Mouse (Mus musculus): ENCODE measurements around the gene Tnfsf9. TPM values are rescaled to one million over a fixed set of nuclear protein-coding genes. Genes with fewer than 3 reads are reported as not detected.

The Tnfsf9 gene
- polyA plus RNA-seq, 1 experiment from 2014 or later = 8.7 TPM

DNA sequence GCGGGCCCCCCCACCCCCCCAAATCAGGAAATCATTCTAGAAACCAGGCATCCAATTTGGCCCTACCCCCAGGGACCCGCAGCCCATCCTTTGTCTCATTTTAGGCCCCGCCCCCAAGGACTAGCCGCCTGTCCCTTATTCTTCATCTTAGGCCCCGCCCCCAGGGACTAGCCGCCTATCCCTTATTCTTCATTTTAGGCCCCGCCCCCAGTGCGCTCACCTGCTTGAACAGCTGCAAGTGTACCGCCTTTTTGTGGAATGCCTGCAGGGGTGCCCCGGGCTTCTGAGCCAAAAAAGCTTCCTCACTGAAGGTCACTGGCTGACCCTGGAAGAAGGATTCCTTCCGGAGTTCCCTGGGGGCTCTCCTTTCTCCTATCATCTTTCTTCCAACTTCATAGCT lies 34.4 kb upstream of the Tnfsf9 start:
- H3K27ac ChIP-seq (replicated peaks) = no peak overlapping the region
- ATAC-seq (ENCODE audit: low FRiP score, low read depth) = peak; percentile 53; the same call in 1 of the 2 replicates
- WGBS = 3% methylated on average over 11 of the region's 11 CpGs
- no peaks in the 10 kb centered on the region for H3K4me1 ChIP-seq (replicated peaks)
- H3K9ac ChIP-seq = no peak overlapping the region
- H3K4me3 ChIP-seq = peak overlapping the region; percentile 18
- H3K27me3 ChIP-seq = no peaks in the 10 kb centered on the region
- no peaks in the 10 kb centered on the region for H3K36me3 ChIP-seq
- H3K4me2 ChIP-seq = peak overlapping the region; percentile 44
- H3K9me3 ChIP-seq = no peaks in the 10 kb centered on the region

DNA sequence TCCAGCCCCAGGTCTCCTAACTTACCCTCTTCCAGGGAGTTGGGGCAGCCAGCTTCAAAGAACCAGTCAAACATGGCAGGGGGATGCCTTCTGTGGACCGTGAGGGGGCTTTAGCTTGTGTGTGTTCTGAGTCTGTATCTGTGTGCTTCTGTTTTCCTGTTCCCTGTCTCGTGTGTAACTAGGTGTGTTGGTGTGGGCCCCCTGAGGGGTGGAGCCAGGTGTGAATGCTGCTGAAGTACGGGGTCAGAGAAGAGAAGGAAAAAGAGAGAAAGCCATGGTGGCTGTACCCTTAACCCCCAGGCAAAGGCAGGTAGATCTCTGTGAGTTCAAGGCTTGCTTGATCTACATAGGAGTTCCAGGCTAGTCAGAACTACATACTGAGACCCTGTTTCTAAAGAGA lies 28.2 kb upstream of the Tnfsf9 start:
- Histone ChIP-seq H3K4me3 (no peak overlapping the region), H3K4me1 (replicated peaks) (no peaks in the 10 kb centered on the region), H3K4me2 (no peak overlapping the region), H3K27me3 (no peaks in the 10 kb centered on the region), H3K9ac (no peak overlapping the region), H3K9me3 (no peaks in the 10 kb centered on the region), H3K27ac (replicated peaks) (no peak overlapping the region), H3K36me3 (peaks cover 22% of the 10 kb centered on the region)
- 56% methylated on average over 3 of the region's 3 CpGs for WGBS
- no peak for ATAC-seq (ENCODE audit: low FRiP score, low read depth)

DNA sequence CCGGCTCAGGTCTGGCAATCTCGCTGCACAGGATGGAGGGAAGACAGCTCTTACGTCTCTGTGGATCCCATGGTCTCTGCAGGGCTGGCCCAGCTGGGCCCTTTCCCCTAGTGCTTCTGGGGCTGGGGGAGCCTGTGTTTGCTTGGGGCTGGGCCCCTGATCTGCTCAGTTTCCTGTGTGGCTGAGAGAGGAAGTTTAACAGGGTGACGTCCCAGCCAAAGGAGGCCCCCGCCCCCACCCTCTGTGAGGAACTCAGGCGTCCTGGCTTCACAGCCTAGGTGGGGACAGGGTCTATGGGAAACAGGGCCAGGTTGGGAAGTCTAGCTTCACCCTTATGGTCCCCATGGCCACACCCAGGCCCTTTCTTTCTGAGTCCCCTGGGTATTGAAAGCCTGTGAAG lies 26.8 kb upstream of the Tnfsf9 start, which contains the start of gene Dennd1c:
TSS of gene Dennd1c (minus strand) at position 179 of the 400 bp plus-strand sequence.
- no peaks in the 10 kb centered on the region for H3K27me3 ChIP-seq
- H3K4me2 ChIP-seq = no peak within 1 kb of the TSS
- H3K27ac ChIP-seq (replicated peaks) = no peak within 1 kb of the TSS
- H3K9me3 ChIP-seq = no peaks in the 10 kb centered on the region
- 52% methylated on average over 6 of the region's 6 CpGs for WGBS
- no peak within 1 kb of the TSS for H3K4me3 ChIP-seq
- H3K4me1 ChIP-seq (replicated peaks) = 0 out of 2 replicates have a peak, but pooled peaks cover 2% of the 10 kb centered on the region
- H3K36me3 ChIP-seq = peaks cover 22% of the 10 kb centered on the region
- no peak within 1 kb of the TSS for H3K9ac ChIP-seq
- no peak for ATAC-seq (ENCODE audit: low FRiP score, low read depth)

DNA sequence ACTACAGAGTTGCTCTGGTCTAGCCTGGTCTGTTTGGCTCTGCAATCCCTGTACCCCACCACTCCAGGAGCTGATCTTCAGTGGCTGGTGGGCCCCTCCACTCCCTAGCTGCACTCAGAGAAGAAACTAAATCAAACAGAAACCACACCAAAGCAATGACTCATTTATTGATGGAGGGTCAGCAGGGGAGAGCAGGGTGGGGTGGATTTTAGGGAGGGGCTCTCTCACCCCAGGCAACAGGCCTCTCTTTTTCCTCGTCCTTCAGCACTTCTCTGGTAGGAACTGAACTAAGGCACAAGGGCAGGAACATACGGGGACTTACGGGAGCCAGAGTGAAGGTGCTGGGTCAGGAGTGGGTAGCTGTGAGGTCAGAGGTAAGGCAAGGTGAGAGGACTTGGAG lies 25.2 kb upstream of the Tnfsf9 start:
- no peak overlapping the region for H3K4me2 ChIP-seq
- H3K36me3 ChIP-seq = peaks cover 28% of the 10 kb centered on the region
- 77% methylated on average over 3 of the region's 3 CpGs for WGBS
- no peak overlapping the region for H3K27ac ChIP-seq (replicated peaks)
- H3K4me1 ChIP-seq (replicated peaks) = peaks cover 18% of the 10 kb centered on the region
- H3K4me3 ChIP-seq = no peak overlapping the region
- no peaks in the 10 kb centered on the region for H3K27me3 ChIP-seq
- ATAC-seq (ENCODE audit: low FRiP score, low read depth) = no peak
- no peak overlapping the region for H3K9ac ChIP-seq
- no peaks in the 10 kb centered on the region for H3K9me3 ChIP-seq

DNA sequence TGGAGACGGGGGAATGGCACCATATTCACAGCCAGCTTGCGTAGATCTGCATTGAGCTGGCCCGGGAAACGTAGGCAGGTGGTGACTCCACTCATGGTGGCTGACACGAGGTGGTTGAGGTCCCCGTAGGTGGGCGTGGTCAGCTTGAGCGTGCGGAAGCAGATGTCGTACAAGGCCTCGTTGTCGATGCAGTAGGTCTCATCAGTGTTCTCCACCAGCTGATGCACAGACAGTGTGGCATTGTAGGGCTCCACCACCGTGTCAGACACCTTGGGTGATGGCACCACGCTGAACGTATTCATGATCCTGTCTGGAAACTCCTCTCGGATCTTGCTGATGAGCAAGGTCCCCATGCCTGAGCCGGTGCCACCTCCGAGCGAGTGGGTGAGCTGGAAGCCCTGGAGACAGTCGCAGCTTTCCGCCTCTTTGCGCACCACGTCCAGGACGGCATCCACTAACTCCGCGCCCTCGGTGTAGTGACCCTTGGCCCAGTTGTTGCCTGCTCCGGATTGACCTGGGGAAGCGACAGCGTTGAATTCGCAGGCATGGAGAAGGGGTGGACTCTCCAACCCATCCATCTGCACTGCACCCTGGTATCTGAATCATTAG lies 23.8 kb upstream of the Tnfsf9 start:
- peaks cover 28% of the 10 kb centered on the region for H3K36me3 ChIP-seq
- 95% methylated on average over 31 of the region's 31 CpGs for WGBS
- no peak overlapping the region for H3K4me2 ChIP-seq
- no peak overlapping the region for H3K9ac ChIP-seq
- no peaks in the 10 kb centered on the region for H3K9me3 ChIP-seq
- H3K27me3 ChIP-seq = no peaks in the 10 kb centered on the region
- H3K4me3 ChIP-seq = no peak overlapping the region
- H3K27ac ChIP-seq (replicated peaks) = no peak overlapping the region
- peaks cover 29% of the 10 kb centered on the region for H3K4me1 ChIP-seq (replicated peaks)
- ATAC-seq (ENCODE audit: low FRiP score, low read depth) = no peak

DNA sequence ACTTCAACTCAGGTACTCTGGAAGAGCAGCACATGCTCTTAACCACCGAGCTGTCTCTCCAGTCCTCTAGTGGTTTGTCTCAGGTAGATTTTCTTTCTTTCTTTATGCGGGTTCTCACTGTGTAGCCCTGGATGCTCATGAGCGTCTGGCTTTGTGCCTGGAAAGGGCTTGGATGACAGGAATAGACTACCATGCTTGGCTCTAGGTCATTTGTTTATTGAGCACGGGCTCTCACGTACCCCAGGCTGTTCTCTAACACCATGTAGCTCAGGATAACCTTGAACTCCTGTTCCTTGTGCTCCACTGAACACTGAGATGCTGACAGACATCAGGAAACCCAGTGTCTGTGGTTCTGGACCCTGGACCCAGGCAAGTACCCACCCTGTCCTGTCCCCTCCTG lies 22.6 kb upstream of the Tnfsf9 start:
- 75% methylated on average over 5 of the region's 5 CpGs for WGBS
- Histone ChIP-seq H3K9me3 (no peaks in the 10 kb centered on the region), H3K27me3 (no peaks in the 10 kb centered on the region), H3K9ac (no peak overlapping the region), H3K36me3 (peaks cover 28% of the 10 kb centered on the region), H3K4me2 (no peak overlapping the region), H3K4me3 (no peak overlapping the region), H3K27ac (replicated peaks) (no peak overlapping the region), H3K4me1 (replicated peaks) (peaks cover 30% of the 10 kb centered on the region)
- no peak for ATAC-seq (ENCODE audit: low FRiP score, low read depth)

DNA sequence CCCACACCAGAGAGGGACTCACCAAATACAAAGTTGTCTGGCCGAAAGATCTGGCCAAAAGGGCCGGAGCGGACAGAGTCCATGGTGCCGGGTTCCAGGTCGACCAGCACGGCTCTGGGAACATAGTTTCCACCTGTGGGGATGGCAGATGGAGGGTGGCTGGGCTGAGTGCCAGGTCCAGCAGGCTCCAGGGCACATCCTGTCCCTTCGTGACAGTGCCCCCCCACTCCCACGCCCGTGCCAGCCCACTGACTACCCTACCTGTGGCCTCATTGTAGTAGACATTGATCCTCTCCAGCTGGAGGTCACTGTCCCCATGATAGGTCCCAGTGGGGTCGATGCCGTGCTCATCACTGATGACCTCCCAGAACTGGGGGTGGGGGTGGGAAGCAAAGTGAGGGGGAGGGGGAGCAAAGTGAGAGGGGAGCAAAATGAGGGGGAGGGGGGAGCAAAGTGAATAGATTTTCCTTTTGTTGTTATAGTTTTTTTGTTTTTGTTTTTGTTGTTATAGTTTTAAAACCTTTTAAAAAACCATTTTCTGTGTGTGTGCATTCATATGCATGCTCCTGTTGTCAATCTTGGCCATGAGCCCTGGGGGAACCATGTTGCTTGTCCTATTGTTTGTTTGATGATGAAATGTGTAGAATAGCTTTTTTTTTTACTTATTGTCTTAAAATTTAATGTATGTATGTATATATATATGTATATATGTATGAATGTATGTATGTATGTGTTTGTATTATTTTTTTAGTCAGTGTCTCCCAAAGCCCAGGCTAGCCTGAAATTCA lies 19.0 kb upstream of the Tnfsf9 start:
- no peak for ATAC-seq (ENCODE audit: low FRiP score, low read depth)
- Histone ChIP-seq H3K9me3 (no peaks in the 10 kb centered on the region), H3K36me3 (peaks cover 14% of the 10 kb centered on the region), H3K4me1 (replicated peaks) (peaks cover 30% of the 10 kb centered on the region), H3K27me3 (no peaks in the 10 kb centered on the region), H3K27ac (replicated peaks) (no peak overlapping the region), H3K4me3 (peak overlapping the region; percentile 57), H3K9ac (peak overlapping the region; percentile 72), H3K4me2 (peak overlapping the region; percentile 66)
- WGBS = 83% methylated on average over 11 of the region's 11 CpGs

DNA sequence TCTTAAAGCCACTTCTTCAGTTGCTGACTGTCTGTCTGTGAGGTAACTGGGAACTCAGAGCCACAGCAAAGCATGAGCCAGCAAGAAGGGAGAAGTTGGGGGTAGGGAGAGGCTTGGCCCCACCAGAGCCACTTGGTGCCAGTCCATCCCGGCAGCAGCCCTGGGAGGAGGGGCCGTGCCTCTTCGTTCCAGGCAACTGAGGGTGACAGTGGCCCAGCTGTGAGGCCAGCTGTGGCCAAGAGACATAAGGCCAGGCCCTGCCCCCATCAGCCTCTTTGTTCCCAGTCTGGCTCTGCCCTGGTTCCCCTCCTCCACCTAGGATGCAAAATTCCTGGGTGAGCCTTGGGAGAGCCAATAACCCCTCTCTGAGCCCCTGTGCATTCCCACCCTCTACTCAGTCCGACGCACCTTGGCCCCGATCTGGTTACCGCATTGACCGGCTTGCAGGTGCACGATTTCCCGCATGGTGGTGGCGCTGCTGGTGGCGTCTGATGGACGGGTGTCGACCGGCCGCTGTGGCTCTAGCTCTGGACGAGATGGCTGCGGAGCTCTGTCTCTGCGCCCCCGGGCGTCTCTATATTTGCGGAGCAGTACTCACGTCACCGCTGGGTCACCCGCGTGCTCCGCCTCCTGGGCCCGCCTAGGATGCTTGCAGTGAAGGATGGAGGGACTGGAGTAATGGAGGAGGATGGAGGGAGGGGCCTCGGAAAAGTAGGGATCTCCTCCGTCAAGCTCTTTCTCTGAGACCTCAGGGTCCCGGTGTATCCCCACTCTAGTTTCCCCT lies 17.9 kb upstream of the Tnfsf9 start, which contains the start of gene Tubb4a:
TSS of gene Tubb4a (minus strand) at position 734 of the 784 bp plus-strand sequence.
- Histone ChIP-seq H3K36me3 (0 out of 2 replicates have a peak, but pooled peaks cover 7% of the 10 kb centered on the region), H3K9me3 (no peaks in the 10 kb centered on the region), H3K4me2 (peak within 1 kb of the TSS; percentile 66), H3K4me3 (peak within 1 kb of the TSS; percentile 57), H3K4me1 (replicated peaks) (peaks cover 30% of the 10 kb centered on the region), H3K27ac (replicated peaks) (peak within 1 kb of the TSS; percentile 83), H3K9ac (peak within 1 kb of the TSS; percentile 72), H3K27me3 (no peaks in the 10 kb centered on the region)
- WGBS = under 1% methylated on average over 31 of the region's 31 CpGs
- ATAC-seq (ENCODE audit: low FRiP score, low read depth) = peak; percentile 95

DNA sequence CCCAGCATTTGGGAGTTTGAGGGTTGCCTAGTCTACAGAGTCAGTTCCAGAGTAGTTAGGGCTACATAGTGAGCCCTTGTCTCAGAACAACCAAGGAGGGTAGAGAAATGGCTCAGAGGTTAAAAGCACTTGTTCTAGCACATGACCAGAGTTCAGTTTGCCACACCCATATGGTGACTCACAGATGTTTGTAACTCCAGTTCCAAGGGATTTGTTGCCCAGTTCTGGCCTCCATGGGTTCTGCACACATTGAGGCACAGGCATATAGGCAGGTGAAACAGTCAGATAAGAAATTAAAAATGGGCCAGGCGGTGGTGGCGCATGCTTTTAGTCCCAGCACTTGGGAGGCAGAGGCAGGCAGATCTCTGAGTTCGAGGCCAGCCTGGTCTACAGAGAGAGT lies 10.9 kb upstream of the Tnfsf9 start:
- no peak overlapping the region for H3K4me3 ChIP-seq
- no peak overlapping the region for H3K9ac ChIP-seq
- no peaks in the 10 kb centered on the region for H3K36me3 ChIP-seq
- H3K4me2 ChIP-seq = no peak overlapping the region
- H3K27me3 ChIP-seq = peaks cover 10% of the 10 kb centered on the region; the same call in 1 of the 2 replicates
- WGBS = 96% methylated on average over 3 of the region's 3 CpGs
- H3K27ac ChIP-seq (replicated peaks) = no peak overlapping the region
- no peaks in the 10 kb centered on the region for H3K9me3 ChIP-seq
- H3K4me1 ChIP-seq (replicated peaks) = peaks cover 9% of the 10 kb centered on the region
- no peak for ATAC-seq (ENCODE audit: low FRiP score, low read depth)

DNA sequence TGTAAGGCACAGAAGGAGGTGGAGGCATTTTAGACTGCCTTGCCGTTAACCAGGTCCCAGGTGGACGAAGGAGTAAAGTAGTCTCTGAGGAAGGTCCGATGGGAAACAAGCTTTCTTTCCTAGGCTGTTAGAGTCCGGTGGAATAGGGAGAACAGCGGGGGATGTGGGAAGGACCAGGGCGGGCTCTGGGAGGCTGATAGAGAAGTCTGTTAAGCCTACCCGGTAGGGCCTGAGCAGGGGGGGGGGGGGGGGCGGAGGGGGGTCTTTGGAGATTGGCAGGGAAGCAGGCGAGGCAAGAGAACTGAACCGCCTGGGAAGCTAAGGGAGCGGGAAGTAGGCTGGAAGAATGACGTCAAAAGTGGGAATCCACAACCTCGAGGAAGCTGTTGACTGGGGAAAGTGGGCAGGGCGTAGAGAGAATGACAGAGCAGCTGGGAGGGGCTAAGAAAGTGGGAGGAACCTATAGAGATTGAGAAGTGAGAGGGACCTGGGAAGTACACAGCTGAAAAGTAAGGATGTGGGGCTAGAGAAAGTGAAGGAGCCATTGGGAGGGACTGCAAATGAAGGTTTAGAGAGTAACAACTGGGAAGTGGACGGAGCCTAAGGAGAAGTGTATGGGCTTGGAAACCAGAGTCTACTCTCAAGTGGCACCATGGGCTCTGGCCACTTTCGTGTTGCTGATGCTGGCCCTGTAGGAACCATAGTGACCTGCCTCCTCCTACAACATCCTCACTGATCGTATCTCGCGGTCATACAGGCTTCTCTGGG lies 9.1 kb upstream of the Tnfsf9 start:
- Histone ChIP-seq H3K4me3 (peak overlapping the region; percentile 19), H3K9ac (no peak overlapping the region)

DNA sequence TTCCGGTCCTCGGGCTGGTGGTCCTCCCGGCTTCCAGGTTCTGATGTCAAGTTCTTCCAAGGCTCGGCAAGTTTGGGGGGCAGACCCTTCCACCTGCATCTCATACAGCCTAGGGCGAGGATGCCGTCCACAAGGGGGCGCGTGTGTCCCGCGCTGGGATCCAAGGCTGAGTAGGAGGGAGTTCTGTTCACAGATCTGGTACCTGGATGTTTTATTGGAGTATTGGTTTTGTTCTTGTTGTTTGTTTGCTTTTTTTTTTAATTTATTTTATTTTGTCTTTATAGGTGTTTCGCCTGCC lies 8.6 kb upstream of the Tnfsf9 start:
- WGBS = 2% methylated on average over 11 of the region's 11 CpGs
- H3K9me3 ChIP-seq = no peaks in the 10 kb centered on the region
- ATAC-seq (ENCODE audit: low FRiP score, low read depth) = peak; percentile 81
- H3K4me2 ChIP-seq = peak overlapping the region; percentile 52
- peaks cover 9% of the 10 kb centered on the region for H3K4me1 ChIP-seq (replicated peaks)
- H3K9ac ChIP-seq = no peak overlapping the region
- H3K36me3 ChIP-seq = no peaks in the 10 kb centered on the region
- H3K27ac ChIP-seq (replicated peaks) = no peak overlapping the region
- peaks cover 10% of the 10 kb centered on the region; the same call in 1 of the 2 replicates for H3K27me3 ChIP-seq
- peak overlapping the region; percentile 19 for H3K4me3 ChIP-seq

More for the DNA sequence above, 9.1 kb upstream of the Tnfsf9 start:
- peak; percentile 82 for ATAC-seq (ENCODE audit: low FRiP score, low read depth)
- Histone ChIP-seq H3K27me3 (peaks cover 10% of the 10 kb centered on the region; the same call in 1 of the 2 replicates), H3K27ac (replicated peaks) (no peak overlapping the region), H3K9me3 (no peaks in the 10 kb centered on the region), H3K4me1 (replicated peaks) (peaks cover 9% of the 10 kb centered on the region), H3K36me3 (no peaks in the 10 kb centered on the region), H3K4me2 (peak overlapping the region; percentile 52)
- under 1% methylated on average over 18 of the region's 19 CpGs for WGBS

Data from hindbrain, embryonic 15.5 days (tissue).